Mouse (Mus musculus) heart, adult 11 months (tissue): ENCODE results near the gene Eml6.

Experiments used
- DNase-seq: peaks from one replicate; pipeline ENCODE4 v3.0.0; 2022

Eml6 gene

DNA sequence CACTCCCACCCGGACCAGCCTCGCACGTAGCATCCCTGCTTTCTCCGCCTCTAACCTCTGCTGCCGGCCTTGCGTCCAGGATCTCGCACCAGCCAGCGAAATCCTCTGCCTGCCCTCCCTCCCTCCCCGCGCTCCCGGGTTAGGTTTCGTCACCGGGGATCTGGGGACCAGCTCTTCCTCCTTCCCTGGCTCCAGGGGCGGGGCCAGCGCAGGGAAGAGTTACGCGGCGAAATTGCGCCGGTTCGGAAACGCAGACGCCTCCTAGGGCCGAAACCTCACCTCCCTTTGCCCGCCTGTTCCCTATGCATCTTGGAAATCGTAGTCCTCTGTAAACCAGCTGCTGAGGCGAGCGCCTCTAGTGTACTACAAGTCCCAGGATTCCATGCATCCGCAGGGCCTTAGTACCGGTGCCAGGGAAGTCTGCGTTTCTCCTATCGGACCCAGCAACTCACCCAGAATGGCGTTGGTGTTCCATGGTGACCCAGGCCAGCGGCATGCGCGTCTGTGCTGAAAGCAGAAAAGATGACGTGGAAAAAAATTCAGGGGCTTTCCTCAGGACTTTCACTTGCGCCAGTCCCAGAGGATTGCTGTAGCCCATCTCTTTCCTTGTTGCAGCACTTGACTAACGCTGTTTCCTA, at the start of gene Eml6:
Gene Eml6 (minus strand): TSS at position 199 of the 638 bp plus-strand sequence.
- peak; percentile 100 for DNase-seq

DNA sequence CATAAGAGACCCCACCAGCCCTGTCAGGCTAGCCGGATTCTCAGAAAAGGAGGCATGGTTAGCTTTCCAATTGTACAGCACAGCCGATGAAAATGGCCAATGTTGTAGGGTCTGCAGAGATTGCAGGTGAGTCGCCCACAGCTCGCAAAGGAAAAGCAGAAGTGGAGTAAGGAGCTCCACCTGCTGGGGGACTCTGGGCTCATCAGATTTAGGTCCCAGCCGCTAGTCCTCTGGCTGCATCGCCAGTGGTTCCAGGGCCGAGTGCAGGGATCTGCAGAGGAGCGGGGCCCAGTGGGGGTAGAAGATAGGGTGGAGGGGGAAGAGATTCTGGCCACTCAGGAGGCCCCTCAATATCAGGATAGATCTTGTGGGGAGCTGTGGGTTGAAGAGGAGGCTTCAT, 31.5 kb upstream of the Eml6 start:
- DNase-seq = peak; percentile 40

DNA sequence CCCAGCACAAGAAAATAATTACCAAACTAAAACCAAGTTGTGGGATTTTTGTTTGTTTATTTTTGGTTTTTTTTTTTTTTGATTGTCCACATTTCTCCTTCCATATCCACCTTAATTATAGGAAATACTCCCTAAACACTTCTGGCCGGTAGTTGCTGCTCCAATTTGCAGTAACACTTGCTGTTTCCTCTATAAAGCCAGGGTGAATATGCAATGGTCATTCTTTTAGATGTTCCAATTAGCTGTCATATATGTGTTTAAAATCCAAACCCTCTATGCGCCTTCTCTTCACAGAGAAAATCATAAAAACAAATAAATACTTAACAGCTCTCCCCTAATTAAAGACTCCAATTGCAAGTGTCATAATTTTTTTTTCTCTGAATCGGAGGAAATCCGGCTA, 689 bp downstream of the Eml6 start:
- DNase-seq = no peak

DNA sequence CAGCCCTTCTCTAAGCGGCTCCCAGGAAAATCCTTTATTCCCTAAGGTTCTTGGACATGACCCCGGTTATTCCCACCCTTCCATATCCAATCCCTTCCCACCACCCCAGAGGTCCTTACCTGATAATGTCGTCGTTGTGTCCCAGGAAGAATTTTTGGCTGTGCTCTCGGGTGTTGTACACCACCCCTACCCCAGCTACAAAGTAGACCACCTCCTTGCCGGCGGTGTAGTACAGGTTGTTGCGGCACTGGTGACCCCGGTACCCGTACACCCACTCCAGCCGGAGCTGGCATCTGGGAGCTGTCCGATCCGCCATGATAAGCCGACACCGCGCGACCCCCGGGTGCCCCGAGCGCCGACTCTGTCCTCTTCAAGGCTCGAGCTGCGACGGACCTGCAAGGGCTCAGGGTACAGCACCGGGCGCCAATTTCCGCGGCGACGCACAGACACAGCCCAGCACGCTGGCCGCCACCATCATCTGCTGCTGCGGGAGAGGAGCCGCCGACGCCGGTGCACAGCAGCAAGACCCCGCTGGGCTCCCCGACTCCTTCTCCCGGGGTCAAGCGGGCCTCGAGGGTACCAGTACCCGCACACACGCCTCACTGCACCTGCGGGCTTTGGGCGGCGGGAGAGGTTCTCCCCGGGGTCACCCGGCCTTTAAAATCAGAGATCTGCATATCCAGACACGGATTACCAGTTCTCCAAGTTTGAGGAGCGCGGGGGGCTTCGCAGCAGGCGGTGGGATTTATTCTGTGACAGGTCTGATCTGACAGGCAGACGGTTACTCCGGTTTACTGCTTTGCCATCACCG, 1.4 kb downstream of the Eml6 start:
- peak; percentile 92 for DNase-seq

DNA sequence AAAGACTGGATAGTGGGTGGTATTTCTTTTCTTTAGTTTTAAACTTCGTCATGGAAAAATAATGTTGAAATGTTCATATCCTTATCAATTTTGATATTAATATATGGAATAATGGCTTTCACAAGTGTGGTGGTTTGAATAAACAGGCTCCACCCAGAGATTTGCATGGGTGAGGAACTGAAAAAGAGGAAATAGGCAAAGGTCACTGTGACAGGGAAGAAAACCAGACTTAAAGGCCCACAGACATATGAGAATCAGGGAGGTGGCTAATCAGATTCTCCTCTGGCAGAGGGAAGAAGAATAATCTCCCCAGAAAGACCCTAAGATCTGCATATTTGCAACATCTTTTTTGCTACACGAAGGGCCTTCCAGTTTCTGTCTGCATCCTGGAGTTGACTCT, 39.6 kb downstream of the Eml6 start:
- DNase-seq = no peak

DNA sequence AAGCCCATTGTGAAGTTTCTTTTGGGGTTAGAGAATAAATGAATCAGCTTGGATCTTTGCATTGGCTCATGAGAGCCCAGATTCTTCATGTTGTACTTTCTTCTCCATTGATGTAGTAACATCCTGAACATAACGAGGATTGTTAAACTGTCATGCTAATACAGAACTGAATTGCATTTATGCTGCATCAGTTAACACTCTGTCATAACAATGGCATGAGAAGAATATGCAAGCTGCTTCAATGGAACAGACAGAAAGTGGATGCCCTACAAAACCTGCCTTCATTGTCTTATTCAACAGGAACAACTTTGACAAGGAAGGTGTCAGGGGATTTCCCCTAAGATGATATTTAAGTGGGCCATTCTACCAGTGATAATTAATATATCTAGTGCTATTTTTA, 57.0 kb downstream of the Eml6 start:
- DNase-seq = no peak

DNA sequence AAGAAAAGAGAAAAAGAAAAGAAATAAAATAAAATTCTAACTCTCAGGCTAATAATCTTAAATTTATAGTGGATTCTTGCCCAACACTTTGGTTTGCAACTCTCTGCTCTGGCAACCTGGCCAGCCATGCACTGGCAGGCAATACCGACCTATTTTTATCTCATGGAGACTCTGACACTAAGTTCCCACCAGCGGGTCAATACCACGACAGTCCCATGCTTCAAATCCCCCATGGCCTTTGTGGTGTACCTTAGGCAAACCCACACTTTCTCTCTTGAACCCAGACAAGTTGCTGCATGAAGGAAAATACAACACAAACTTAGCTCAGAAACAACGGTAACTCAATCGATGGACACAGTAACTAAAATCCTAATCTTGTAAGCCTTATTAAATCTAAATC, 66.5 kb downstream of the Eml6 start:
- DNase-seq = no peak

DNA sequence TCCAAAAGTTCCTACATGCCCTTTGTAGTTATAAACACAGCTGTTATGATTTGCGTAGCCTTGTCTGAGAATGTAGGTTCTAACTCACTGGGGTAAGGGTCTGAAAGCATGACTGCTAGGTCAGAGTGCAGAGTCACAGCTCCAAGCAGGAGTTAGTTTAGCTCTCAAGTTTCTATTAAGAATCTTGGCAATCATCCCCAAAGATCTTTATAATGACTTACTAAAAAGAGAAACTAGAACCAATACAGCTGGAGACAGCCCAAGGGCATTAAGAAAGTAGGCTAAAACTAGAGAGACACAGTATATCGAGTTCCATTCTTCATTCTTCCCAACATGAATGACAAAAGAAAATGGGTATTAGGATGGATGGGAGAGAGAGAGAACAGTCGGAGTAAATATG, 81.2 kb downstream of the Eml6 start:
- no peak for DNase-seq

DNA sequence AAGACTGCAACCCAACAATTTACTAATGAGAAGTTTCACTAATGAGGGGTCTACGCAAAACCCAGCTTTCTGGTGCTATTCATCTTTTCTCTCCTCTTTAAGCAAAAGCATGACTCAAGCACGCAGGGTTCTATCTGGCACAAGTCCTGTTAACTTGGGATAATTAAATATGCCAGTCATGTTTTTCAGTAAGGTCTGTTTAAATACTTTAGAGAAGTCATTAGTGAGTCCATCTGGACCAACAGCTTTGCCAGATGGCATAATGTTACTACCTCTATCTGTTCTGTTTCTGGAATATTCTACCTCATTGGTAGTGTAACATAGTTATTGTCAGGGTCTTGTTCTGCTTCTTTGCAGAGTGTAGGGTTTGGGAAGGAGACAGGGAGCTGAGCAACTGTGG, 101.5 kb downstream of the Eml6 start:
- no peak for DNase-seq

DNA sequence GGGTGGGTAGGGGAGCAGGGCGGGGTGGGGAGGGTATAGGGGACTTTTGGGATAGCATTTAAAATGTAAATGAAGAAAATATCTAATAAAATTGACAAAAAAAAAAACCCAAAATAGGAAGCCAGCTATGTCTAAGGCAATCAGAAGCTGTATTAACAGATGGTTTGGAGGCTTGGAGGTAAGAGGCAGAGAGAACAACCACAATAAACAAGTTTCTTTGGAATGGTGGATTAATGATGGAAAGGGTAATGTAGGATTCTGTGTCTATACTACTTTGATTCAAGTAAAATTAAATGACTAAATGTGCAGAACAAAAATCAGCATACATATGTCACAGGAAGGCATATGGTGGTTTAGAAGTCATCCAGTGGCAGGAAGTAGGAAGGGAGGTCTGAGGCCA, 102.0 kb downstream of the Eml6 start:
- no peak for DNase-seq

DNA sequence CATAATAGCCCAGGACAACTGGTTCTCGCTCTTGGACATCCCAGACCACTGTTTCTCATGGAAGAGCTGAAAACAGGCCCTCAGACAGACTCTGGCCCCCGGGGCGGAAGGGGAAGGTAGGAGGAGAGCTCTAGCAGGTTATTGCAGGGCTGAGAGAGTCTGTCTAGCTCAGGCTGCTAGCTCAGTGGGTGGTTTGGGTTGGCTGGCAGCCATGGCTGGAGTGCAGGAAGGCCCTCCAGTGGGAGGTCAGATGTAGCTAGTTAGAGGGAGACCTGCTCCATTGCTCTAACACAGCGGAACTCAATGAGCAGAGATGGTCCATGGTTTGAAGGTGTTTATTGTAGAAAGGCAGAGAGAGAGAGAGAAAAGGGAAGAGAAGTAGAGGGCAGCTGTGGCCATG, 112.7 kb downstream of the Eml6 start:
- DNase-seq = no peak

DNA sequence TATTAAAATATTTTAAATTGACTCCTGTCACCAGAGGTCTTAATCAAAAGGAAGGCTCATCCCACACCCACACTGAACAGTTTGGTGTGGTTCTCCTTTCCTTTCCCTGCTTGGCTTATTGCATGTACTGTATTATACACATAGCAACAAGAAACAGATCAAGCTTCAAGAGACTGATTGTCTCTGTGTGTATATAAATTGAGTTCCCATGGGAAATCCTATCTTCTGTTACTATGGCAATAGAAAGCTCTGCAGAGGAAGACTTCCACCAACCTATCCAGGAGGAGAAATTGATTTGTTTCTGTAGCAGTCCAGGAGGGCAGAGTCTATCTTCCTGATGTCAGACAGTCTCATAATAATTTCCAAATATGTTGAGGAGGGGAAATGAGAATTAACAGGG, 116.5 kb downstream of the Eml6 start:
- DNase-seq = no peak

DNA sequence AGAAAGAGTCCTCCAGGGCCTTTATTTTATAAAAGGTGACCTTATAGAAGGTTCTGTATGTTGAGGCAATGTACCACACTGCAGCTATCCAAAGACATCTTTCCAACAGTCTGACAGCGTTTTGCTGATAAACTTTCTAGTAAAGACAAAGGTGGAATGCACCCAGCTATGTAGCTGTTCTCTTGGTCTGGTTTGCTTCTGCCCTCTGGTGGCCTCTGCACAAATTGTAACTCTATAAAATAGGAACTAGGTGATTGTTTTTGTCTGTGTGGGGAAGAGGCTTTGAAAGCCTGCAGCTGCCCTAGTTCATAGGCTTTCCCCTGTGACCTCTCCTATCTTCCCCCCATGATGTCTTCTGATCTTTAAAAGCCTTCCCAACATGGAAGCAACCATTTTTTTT, 140.7 kb downstream of the Eml6 start:
- peak; percentile 88 for DNase-seq

DNA sequence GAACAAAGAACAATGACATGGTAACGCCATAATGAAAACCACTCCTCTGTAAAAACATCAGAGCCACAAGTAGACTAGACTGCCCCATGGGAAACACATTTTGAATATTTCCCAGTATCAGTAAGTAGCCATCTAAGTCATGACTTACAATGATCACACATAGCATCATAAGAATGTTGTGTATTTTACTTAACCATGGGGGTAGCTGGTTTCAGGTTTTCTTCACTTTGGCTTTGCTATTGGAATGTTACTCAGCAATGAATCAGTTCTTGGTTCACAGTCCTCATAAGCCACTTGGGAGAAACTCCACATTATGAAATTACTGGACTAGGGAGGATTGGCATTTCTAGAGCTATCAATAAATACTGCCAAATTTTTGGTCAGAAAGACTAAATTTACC, 141.5 kb downstream of the Eml6 start:
- DNase-seq = no peak

DNA sequence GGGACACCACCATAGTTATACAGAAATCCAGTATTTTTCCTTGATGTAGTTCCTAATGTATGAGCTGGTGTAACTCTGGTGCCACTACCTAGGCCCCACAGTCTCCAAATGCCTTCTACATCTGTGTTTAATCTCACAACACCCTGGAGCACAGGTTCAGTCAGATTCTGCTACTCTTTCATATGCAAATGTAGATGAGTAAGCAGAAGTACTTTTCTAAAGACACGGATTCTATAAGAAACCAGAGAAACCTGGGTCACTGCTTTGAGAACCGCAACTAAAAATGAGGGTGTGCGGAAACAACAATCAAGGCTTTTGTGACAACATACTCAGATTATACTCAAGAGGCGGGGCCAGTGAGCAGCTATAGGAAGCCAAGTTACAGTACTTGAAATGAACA, 142.8 kb downstream of the Eml6 start:
- DNase-seq = peak; percentile 49

DNA sequence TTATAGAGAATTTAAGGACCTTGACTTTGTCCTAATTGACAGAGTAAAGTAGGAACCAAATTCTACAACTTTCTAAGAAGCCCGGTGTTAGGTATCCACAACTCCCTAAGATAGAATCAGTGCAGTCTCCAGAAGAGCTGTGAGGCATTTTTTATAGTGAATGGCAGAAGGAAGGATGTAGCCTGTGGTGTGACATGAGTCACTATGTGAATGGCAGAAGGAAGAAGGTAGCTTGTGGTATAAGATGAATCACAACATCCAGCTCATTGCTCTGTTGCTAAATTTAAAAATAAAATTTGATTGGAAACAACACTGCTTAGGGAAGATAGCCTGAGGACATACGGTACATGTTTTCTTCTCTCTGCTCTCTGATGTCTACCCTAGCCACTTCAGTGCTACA, 146.2 kb downstream of the Eml6 start:
- no peak for DNase-seq

DNA sequence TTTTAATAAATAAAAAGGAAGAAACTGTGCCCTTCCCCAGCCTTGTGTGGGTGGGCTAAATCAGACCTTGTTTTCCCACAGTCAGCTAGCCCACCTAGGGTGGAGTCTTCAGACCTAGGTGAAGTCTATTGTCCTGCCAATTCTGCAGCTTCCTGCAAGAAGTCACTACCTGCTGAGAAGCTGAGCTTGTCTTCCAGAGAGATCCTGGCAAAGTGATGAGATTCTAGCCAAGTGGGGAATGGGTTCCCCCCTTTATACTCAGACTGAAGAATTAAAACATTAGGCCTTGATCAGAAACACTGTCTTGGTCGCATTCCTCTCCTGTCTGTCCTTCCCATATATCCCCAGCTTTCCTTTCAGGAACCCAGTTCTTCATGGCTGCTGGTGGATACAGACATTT, 147.9 kb downstream of the Eml6 start:
- peak; percentile 82 for DNase-seq

DNA sequence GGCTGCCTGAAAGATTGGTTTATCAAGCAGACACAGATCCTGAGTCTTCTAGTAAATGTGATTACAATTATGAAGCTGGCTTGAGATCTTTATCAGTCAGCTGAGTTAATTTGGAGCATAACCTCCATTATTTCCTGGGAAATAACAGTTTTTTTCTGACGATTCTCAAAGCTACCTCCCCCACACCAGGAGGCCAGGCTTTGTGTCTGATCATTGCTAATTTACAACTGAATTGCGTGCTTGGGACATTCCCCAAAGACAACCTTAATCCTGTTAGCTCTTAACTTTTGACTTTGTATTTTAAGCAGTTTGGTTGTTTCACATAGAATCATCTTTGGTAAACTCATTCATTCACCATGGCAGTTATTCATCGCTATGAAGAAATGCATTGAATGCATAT, 148.6 kb downstream of the Eml6 start:
- DNase-seq = peak; percentile 2

DNA sequence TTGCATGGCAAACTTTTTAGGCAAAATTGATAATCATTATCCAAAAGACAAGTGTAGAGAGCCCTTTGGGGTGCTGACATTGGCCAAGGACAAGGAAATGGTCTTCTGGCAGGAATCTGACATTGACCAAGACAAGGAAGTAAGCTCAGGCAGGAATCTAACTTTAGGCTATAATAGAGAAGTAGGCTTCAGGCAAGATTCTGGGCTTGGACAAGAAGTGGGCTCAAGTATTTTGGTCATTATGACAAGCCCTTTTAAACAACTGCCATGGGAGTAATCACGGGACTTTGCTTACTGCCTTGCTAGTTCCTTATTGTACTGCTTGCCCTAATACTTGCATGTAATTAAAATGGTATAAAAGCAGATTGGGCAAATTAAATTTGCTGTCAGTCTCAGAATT, 151.1 kb downstream of the Eml6 start:
- peak; percentile 93 for DNase-seq

DNA sequence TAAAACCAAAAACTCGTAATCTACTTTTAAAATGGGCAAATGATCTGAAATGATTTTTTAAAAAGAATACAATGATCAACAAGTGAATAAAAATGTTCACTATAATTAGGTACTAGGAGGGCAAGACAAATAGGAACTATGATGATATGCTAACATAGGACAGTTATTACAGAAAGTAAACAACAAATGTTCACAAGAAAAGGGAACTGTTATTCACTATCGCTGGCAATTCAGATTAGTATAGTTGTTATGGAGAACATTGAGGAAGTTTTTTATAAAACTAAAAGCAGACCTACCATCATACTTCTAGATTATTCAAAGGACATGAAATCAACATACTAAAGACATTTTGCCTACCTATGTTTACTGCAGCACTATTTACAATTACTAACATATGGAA, 155.7 kb downstream of the Eml6 start:
- no peak for DNase-seq

DNA sequence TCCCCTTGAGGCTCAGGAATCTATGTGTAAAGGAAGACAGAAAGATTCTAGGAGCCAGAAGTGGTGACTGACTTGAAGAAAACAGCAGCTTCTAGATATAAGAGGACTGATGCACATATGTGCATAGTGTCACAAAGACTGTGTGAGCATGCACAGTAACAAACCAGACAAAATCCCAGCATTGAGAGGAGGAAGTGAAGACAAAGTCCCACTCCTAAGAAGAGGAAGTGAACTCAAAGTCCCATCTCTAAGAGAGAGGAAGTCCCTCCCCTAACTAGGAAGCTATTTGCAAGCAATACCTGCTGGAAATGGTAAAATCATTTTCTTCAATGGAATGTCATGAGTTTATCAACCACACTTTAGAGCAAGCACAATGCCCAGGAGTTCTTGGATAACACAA, 161.6 kb downstream of the Eml6 start:
- no peak for DNase-seq

DNA sequence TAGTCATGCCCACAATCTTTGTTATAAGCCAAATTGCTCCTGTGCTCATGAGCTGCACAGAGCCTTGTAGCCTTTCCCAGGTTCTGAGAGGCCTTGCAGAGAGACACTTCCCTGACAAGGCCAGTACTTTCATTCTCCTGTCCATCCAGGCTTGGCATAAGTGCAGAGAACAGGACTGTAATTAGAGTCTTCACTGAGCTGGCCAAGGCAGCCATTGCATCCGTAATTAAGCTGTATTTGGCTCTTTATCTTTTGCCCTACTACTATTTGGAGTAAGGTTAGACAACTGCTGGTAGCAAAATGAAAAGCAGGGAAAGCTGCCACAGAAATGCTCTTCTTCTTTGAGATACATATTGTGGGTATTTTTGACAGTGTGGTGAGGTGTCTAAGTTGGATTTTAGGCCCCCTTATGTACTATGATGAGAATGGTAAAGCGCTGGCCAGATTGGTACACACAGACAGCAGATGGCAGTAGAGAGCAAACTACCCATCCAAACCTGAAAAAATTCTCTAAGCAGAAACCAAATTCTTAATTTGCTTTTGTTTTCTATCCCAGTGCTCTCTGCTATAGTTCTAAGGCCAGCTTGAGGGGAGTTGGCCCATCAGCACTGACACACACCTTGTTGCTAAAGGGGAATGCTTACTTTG, 164.0 kb downstream of the Eml6 start:
- DNase-seq = no peak

DNA sequence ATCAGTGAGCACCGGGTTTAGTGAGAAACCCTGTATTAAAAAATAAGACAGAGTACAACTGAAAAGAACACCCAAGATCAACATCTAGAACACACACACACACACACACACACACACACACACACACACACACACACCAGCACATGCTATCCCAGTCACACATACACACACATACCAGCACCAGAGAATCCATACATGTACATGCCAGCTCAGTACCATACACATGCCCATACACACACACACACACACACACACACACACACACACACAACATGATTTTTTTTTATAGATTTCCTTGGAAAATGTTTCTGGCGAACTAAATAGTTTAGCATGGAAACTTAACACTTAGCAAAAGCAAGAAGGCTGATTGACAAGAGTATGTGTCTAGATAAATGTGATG, 164.8 kb downstream of the Eml6 start:
- DNase-seq = no peak

DNA sequence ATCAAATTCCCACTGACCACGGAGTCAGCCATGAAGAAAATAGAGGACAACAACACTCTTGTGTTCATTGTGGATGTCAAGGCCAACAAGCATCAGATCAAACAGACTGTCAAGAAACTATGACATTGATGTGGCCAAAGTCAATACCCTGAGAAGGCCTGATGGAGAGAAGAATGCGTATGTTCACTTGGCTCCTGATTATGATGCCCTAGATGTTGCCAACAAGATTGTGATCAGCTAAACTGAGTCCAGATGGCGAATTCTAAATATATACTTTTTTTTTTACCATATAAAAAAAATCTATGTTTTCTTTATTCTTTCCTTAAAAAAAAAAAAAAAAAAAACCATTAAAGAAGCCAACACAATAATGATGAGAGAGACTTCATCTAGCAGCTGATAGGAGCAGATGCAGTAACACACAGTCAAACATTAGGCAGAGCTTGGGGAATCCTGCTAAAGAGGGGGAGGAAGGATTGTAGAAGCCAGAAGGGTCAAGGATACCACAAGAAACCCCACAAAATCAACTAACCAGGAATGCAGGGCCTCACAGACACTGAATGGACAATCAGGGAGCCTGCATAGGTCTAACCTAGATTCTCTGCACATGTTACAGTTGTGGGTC, 185.1 kb downstream of the Eml6 start:
- DNase-seq = no peak
